Mouse (Mus musculus): Measurements from ENCODE around the gene Slitrk6.

DNA sequence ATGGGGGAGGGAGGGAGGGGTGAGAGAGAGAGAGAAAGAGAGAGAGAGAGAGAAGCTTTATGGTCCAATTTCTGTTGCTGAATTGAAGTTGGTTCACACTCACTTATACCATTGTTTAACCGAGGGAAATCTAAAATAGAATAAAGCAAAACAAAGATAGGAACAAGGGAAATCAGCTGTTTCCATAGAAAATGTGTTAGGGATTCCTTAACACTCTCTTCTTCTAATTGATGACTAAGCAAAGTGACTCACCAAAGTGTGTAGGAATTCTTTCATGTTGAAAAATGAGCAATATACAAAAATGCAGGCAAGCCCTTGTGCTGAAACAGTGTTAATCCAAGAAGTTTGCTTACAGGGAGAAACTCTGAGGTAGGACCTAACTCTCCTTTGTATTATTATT is 6.0 kb upstream of the Slitrk6 start:
- TF ChIP-seq POLR2A (IDR thresholded peaks at IDR 0.05; ENCODE audit: insufficient read depth, low read length) (no peak), EP300 (IDR thresholded peaks at IDR 0.05; ENCODE audit: insufficient read depth, low read depth, low read length) (no peak)

Data from ES-Bruce4 (cell line).